Comparison of ENCODE assay signal across 16 mouse cellular contexts in the genomic region with DNA sequence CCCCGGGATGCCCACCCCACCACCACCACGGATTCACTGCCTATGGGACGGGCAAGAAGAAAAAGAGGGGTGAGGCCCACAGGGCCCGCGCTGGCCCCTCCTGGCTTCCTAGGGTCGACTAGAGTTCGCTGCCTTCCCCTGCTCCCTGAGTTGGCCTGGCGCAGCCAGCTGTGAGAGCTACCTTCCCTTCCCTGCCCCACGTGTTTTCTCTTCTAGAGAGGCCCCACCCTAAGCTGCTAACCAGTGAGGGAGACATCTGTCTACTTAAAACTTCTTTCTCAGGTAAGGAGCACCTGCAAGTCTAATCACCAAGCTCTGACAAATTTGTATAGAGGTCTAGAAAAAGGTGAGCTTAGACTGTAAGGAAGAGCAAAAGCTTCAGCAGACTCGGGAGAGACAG.
"Had no signal": no experiment of that assay in that cellular context is flagged by ENCODE, and none has a peak within 500 bp of the region (broad histone marks: within the 10 kb centered on the region; RNA-seq: fewer than 3 reads in every experiment).

No protein-coding gene starts in this region.

- H3K36me3 ChIP-seq: lung, embryonic 15.5 days; midbrain, embryonic 12.5 days; midbrain, embryonic 15.5 days; neural tube, embryonic 12.5 days had no signal

- H3K9ac ChIP-seq: lung, embryonic 15.5 days; midbrain, embryonic 12.5 days; midbrain, embryonic 15.5 days; neural tube, embryonic 12.5 days had no signal

- H3K4me3 ChIP-seq: lung, embryonic 15.5 days; megakaryocyte, embryonic 14.5 days; midbrain, embryonic 12.5 days; midbrain, embryonic 15.5 days; neural tube, embryonic 12.5 days had no signal

- H3K27me3 ChIP-seq: lung, embryonic 15.5 days; megakaryocyte, embryonic 14.5 days; midbrain, embryonic 12.5 days; midbrain, embryonic 15.5 days; neural tube, embryonic 12.5 days had no signal

- H3K4me1 ChIP-seq: lung, embryonic 15.5 days; megakaryocyte, embryonic 14.5 days; midbrain, embryonic 12.5 days; midbrain, embryonic 15.5 days; neural tube, embryonic 12.5 days had no signal

- ATAC-seq: lung, postnatal 0 days; midbrain, embryonic 15.5 days had no signal

- H3K9me3 ChIP-seq: lung, embryonic 15.5 days; midbrain, embryonic 12.5 days; midbrain, embryonic 15.5 days; neural tube, embryonic 12.5 days had no signal

- DNase-seq: lung, adult 2 months; lung, postnatal 14 days; lung, postnatal 36 days; right cerebral cortex, postnatal 25 days; right cerebral cortex, postnatal 4 days; spleen, adult 18-20 months; thymus, adult 18-20 months; thymus, postnatal 14 days; thymus, postnatal 36 days had no signal

- H3K27ac ChIP-seq: lung, embryonic 15.5 days; macrophage; midbrain, embryonic 12.5 days; midbrain, embryonic 15.5 days; neural tube, embryonic 12.5 days had no signal

- H3K4me2 ChIP-seq: lung, embryonic 15.5 days; midbrain, embryonic 12.5 days; midbrain, embryonic 15.5 days; neural tube, embryonic 12.5 days had no signal
